Mouse (Mus musculus): Measurements from ENCODE around the gene Ubald2. TPM values are rescaled to one million over a fixed set of nuclear protein-coding genes. Genes with fewer than 3 reads are reported as not detected.
"Not testable (repeated sequence)": the region's sequence is repeated elsewhere in the genome, so short reads cannot be mapped to it uniquely, and the experiment has no call there.

The Ubald2 gene
- polyA plus RNA-seq, 1 experiment from 2014 or later = 39.6 TPM

DNA sequence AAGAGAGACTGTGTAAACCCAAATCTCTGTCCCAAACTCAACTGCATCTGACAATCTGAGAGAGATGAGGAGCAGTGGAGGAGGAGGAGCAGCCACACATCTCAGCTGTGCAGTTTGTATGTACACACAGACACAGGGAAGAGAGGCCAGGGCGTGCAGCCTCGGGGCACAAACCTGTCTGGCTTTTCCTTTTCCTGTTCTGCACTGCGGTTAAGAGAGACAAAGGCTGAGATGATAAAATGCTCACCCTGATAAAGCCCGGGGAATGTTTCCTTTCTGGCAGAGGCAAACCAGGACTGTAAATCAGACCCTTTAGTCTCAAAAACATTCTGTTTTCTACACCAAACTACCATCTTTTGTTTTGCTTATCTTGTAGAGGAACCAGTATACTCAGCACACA lies 33.3 kb upstream of the Ubald2 start:
- H3K9me3 ChIP-seq (replicated peaks) = no peaks in the 10 kb centered on the region
- H3K4me3 ChIP-seq (replicated peaks) = no peak overlapping the region
- 30% methylated on average over 4 of the region's 4 CpGs for WGBS
- no peaks in the 10 kb centered on the region for H3K4me1 ChIP-seq
- no peaks in the 10 kb centered on the region for H3K27me3 ChIP-seq
- ATAC-seq (ENCODE audit: insufficient number of reproducible peaks, low FRiP score, low TSS enrichment, low read depth) = no peak
- peaks cover 16% of the 10 kb centered on the region; the same call in 1 of the 2 replicates for H3K36me3 ChIP-seq
- no peak overlapping the region for H3K4me2 ChIP-seq (replicated peaks)
- H3K27ac ChIP-seq (replicated peaks) = no peak overlapping the region
- H3K9ac ChIP-seq = no peak overlapping the region

DNA sequence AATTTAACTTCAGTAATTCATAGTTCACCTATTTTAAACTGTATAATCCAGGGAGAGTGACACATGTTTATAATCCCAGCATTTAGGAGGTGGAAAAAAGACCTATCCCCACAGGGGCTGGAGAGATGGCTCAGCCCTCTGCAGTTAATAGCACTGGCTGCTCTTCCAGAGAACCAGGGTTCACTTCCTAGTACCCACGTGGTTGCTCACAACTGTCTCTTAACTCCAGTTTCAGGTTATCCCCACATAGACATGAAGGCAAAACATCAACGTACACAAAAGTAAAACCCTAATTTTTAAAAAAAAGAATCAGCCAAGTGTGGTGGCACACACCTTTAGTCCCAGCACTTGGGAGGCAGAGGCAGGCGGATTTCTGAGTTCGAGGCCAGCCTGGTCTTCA lies 28.3 kb upstream of the Ubald2 start:
- no peak overlapping the region for H3K4me3 ChIP-seq (replicated peaks)
- 87% methylated on average over 4 of the region's 4 CpGs for WGBS
- 0 out of 2 replicates have a peak, but pooled peaks cover 12% of the 10 kb centered on the region for H3K36me3 ChIP-seq
- no peaks in the 10 kb centered on the region for H3K4me1 ChIP-seq
- ATAC-seq (ENCODE audit: insufficient number of reproducible peaks, low FRiP score, low TSS enrichment, low read depth) = no peak
- no peaks in the 10 kb centered on the region for H3K9me3 ChIP-seq (replicated peaks)
- no peak overlapping the region for H3K4me2 ChIP-seq (replicated peaks)
- no peaks in the 10 kb centered on the region for H3K27me3 ChIP-seq
- H3K9ac ChIP-seq = no peak overlapping the region
- no peak overlapping the region for H3K27ac ChIP-seq (replicated peaks)

DNA sequence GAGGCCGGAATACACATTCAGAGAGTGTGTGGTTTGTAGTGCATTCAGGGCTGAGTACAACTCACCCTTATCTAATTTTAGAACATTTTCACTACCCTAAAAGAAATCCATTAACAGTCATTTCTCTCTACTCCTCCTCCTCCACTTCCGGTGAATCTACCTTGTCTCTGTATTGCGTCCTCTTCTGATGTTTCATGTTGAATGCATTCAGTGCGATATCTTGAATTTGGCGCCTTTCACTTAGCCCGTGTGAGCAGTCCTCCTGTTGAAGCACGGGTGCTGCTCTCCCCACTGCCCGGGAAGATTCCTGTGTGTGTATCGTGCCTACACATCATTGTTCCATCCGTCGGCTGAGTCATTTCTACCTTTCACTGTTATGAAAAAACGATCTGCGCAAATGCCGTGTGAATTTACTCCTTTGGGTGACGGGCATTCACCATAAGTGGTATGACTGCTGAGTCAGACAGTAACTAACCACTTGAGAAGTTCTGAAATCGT lies 27.6 kb upstream of the Ubald2 start:
- H3K9ac ChIP-seq = no peak overlapping the region
- H3K27ac ChIP-seq (replicated peaks) = no peak overlapping the region
- no peak for ATAC-seq (ENCODE audit: insufficient number of reproducible peaks, low FRiP score, low TSS enrichment, low read depth)
- no peaks in the 10 kb centered on the region for H3K9me3 ChIP-seq (replicated peaks)
- H3K4me2 ChIP-seq (replicated peaks) = no peak overlapping the region
- 0 out of 2 replicates have a peak, but pooled peaks cover 12% of the 10 kb centered on the region for H3K36me3 ChIP-seq
- 92% methylated on average over 16 of the region's 16 CpGs for WGBS
- H3K4me1 ChIP-seq = no peaks in the 10 kb centered on the region
- no peak overlapping the region for H3K4me3 ChIP-seq (replicated peaks)
- H3K27me3 ChIP-seq = no peaks in the 10 kb centered on the region

DNA sequence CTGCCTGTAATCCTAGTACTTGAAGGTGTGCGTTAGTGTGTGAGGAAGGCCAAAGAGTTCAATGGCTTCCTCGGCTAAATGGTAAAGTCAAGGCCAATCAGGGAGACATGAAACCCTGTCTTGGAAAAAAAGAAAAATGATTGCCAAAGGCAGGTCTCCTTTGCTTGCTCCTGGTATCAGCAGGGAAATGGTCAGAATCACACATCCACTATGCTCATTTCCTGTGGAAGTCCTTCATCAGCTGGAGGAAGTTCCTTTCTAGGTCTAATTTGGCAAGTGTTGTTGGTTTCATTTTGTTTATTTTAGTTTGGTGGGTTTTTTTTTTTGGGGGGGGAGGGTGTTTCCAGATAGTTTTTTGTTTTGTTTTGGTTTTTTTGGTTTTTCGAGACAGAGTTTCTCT lies 24.9 kb upstream of the Ubald2 start:
- Histone ChIP-seq H3K36me3 (0 out of 2 replicates have a peak, but pooled peaks cover 4% of the 10 kb centered on the region), H3K27ac (replicated peaks) (no peak overlapping the region), H3K27me3 (0 out of 2 replicates have a peak, but pooled peaks cover 2% of the 10 kb centered on the region), H3K4me3 (replicated peaks) (no peak overlapping the region), H3K9ac (no peak overlapping the region), H3K9me3 (replicated peaks) (no peaks in the 10 kb centered on the region), H3K4me1 (peaks cover 16% of the 10 kb centered on the region), H3K4me2 (replicated peaks) (no peak overlapping the region)
- no peak for ATAC-seq (ENCODE audit: insufficient number of reproducible peaks, low FRiP score, low TSS enrichment, low read depth)
- WGBS = 82% methylated on average over 3 of the region's 3 CpGs

DNA sequence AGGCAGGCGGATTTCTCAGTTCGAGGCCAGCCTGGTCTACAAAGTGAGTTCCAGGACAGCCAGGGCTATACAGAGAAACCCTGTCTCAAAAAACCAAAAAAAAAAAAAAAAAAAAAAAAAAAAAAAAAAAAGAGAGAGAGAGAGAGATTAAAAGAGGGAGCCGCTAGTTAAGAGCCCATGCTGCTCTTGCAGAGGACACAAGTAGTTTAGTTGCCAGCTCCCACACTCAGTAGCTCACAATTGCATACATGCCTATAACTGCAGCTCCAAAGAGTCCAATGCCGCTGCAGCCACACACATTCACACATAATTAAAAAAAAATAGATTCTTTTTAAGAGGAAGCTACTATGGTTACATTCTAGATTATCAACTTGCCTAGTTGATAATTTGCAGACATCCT lies 23.5 kb upstream of the Ubald2 start:
- H3K4me3 ChIP-seq (replicated peaks); H3K9me3 ChIP-seq (replicated peaks); ATAC-seq (ENCODE audit: insufficient number of reproducible peaks, low FRiP score, low TSS enrichment, low read depth); H3K36me3 ChIP-seq; H3K4me2 ChIP-seq (replicated peaks); H3K27ac ChIP-seq (replicated peaks); H3K27me3 ChIP-seq; H3K9ac ChIP-seq: not testable (repeated sequence)
- WGBS = 97% methylated on average over 4 of the region's 4 CpGs
- peaks cover 16% of the 10 kb centered on the region for H3K4me1 ChIP-seq

DNA sequence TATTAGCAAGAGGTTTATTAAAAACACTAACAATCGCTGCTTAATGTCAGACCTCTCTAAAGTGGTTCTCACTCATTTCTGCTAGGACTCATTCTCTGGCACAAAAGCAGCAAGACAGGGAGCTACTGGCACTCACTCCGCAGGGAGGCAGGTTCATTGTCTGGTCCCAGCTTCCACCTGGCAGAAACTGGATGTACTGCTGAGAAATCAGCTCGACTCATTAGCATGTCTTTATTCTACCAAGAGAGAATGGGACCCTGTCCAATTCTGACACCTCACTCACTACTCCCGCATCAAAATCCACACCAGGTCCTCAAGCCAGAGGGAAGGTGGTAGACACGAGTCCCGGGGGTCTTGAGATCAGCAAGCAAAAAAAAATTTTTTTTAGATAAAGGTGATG lies 22.3 kb upstream of the Ubald2 start:
- Histone ChIP-seq H3K9me3 (replicated peaks) (no peaks in the 10 kb centered on the region), H3K4me3 (replicated peaks) (peak overlapping the region; percentile 70), H3K27me3 (0 out of 2 replicates have a peak, but pooled peaks cover 2% of the 10 kb centered on the region), H3K4me1 (peaks cover 21% of the 10 kb centered on the region), H3K4me2 (replicated peaks) (peak overlapping the region; percentile 95), H3K27ac (replicated peaks) (no peak overlapping the region), H3K9ac (no peak overlapping the region), H3K36me3 (no peaks in the 10 kb centered on the region)
- 25% methylated on average over 6 of the region's 6 CpGs for WGBS
- no peak for ATAC-seq (ENCODE audit: insufficient number of reproducible peaks, low FRiP score, low TSS enrichment, low read depth)

DNA sequence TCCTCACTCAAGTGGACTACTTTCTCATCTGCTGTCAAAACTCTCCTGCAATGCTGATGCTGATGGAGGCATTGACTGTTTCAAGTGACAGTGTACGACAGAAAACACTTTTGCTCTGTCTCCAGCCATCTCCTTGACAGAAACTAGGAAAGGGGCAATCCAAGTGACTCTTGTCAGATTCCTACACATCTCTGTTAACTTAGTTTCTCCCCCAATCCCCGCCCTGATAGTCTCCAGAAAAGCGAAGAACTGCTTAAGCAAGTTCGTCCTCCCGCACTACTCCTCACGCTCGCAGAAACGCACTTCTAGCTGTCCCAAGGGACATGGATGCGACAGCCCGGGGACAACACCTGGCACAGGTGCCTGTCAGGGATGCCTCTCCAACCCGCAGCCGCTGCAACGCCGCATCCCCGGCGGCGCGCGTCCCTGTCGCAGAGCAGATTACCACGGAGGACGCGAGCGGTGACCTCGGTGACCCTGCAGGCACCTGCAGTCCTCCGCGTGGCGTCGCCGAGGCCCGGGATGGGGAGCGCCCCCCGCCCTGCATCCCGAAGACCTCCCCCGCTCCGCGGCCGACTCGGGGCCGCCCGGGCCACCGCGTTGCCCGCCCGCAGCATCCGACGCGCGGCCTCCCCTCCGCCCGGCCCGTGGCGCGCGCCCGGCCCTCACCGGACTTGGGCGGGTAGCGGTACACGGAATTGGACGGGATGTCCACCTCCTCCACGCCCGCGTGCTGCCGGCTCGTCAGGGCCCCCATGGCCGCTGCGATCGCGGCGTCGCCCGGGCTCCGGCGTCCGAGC lies 21.7 kb upstream of the Ubald2 start:
- Histone ChIP-seq H3K27ac (replicated peaks) (0 out of 2 replicates have a peak overlapping the region, but pooled peaks have one; percentile 77), H3K4me1 (peaks cover 21% of the 10 kb centered on the region), H3K27me3 (0 out of 2 replicates have a peak, but pooled peaks cover 2% of the 10 kb centered on the region), H3K9ac (peak overlapping the region; percentile 72), H3K4me3 (replicated peaks) (peak overlapping the region; percentile 70), H3K4me2 (replicated peaks) (peak overlapping the region; percentile 95), H3K9me3 (replicated peaks) (no peaks in the 10 kb centered on the region), H3K36me3 (no peaks in the 10 kb centered on the region)
- peak; percentile 11; the same call in 1 of the 2 replicates for ATAC-seq (ENCODE audit: insufficient number of reproducible peaks, low FRiP score, low TSS enrichment, low read depth)
- WGBS = under 1% methylated on average over 69 of the region's 76 CpGs

DNA sequence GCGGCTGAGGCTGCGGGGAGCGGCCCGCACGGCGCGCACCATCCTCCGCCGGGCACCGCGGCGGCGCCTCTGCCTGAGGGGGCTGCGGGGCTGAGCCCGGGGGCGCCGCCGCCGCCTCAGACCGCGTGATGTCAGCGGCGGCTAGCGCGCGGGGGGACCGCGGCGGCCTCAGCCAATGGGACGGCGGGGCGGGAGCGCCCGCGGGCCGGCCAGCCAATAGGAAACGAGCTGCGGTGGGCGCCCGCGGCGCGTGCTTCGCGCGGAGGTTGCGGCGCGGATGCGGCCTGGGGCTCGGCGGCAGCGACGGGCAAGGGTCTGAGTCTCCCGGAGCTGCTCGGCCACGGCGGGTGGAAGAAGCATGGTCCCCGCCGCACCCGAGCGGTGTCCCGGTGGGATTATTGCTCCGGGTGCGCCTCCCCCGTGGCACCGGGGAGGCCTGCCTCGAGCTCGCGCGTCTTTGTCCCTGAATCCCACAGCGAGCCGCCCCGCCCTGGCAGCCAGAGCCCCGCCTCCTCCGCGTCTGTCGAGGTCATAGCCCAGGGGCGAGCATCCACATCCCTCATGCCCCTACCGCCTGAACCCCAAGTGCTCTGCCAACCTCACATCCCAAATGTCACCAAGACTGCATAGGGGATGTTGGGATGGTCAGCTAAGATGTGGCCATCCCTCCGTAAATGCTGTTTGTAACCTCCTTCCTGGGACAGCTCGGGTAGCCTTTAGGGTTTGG lies 20.8 kb upstream of the Ubald2 start, which contains the start of gene Rnf157:
Gene Rnf157, minus strand, starts transcription at position 129 of the 727 bp plus-strand sequence.
- H3K27me3 ChIP-seq = 0 out of 2 replicates have a peak, but pooled peaks cover 2% of the 10 kb centered on the region
- H3K9me3 ChIP-seq (replicated peaks) = no peaks in the 10 kb centered on the region
- peak within 1 kb of the TSS; percentile 72 for H3K9ac ChIP-seq
- peaks cover 29% of the 10 kb centered on the region for H3K4me1 ChIP-seq
- WGBS = 2% methylated on average over 68 of the region's 82 CpGs
- ATAC-seq (ENCODE audit: insufficient number of reproducible peaks, low FRiP score, low TSS enrichment, low read depth) = peak; percentile 91
- peak within 1 kb of the TSS; percentile 77 for H3K27ac ChIP-seq (replicated peaks)
- H3K4me3 ChIP-seq (replicated peaks) = peak within 1 kb of the TSS; percentile 70
- no peaks in the 10 kb centered on the region for H3K36me3 ChIP-seq
- peak within 1 kb of the TSS; percentile 95 for H3K4me2 ChIP-seq (replicated peaks)

DNA sequence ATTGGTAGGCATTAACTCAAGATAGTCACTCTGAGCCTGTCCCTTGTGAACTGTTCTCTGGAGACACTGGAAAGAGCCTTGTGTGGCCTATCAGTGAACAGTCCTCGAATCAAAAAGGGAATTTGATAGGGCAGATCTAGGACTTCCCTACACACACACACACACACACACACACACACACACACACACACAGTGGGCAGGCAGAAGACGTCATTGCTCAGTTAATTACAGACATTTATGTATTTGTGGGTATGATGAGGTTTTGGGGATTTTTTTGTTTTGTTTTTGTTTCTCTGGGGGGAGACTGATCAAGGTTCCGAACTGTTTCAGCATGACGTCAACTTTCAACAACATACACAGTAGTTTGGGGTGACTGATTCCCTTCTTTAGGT lies 20.3 kb upstream of the Ubald2 start:
- Histone ChIP-seq H3K4me1 (peaks cover 35% of the 10 kb centered on the region), H3K27me3 (0 out of 2 replicates have a peak, but pooled peaks cover 2% of the 10 kb centered on the region), H3K27ac (replicated peaks) (peak overlapping the region; percentile 77; the same call in 1 of the 2 replicates), H3K4me3 (replicated peaks) (peak overlapping the region; percentile 70), H3K4me2 (replicated peaks) (peak overlapping the region; percentile 95), H3K36me3 (no peaks in the 10 kb centered on the region), H3K9ac (peak overlapping the region; percentile 37; the same call in 1 of the 2 replicates), H3K9me3 (replicated peaks) (no peaks in the 10 kb centered on the region)
- 49% methylated on average over 4 of the region's 4 CpGs for WGBS
- peak; percentile 32; the same call in 1 of the 2 replicates for ATAC-seq (ENCODE audit: insufficient number of reproducible peaks, low FRiP score, low TSS enrichment, low read depth)

DNA sequence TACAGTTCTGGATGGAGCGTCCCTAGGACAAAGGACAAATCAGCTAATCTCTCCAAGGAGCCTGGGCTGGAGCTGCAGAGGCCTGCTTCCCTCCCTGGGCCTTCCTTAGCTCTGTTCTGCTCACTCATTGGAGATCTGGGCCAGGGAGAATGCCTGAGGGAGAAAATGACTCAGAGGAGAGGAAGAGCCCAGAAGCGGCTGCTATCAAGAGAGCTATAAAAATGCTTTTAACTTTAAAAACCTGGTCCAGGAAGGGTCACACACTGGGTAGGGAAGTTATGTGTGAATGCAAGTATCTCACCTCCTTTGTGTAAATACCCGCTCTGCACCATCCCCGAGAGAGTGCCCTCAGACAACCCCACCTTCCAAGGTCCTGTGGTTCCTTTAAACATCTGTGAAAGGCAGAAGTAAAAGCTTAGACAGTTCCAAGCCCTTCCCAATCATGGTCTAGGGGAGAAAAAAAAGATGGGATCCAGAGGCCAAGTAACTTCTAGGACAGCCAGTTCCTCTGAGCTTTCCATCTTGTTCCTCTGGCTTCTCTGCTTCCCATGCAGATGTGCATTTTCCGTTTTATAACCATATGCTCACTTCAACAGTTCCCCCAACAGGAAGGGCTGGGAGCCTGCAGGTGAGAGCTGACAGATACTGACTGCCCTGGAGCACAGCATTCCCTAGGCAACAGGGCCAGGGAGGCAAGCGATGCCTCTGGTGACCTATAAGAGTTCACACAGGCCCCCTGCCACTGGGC lies 17.5 kb upstream of the Ubald2 start:
- Histone ChIP-seq H3K27me3 (0 out of 2 replicates have a peak, but pooled peaks cover 2% of the 10 kb centered on the region), H3K4me2 (replicated peaks) (no peak overlapping the region), H3K27ac (replicated peaks) (peak overlapping the region; percentile 48; the same call in 1 of the 2 replicates), H3K9ac (no peak overlapping the region), H3K36me3 (no peaks in the 10 kb centered on the region), H3K4me1 (peaks cover 39% of the 10 kb centered on the region), H3K4me3 (replicated peaks) (no peak overlapping the region), H3K9me3 (replicated peaks) (no peaks in the 10 kb centered on the region)
- 63% methylated on average over 6 of the region's 6 CpGs for WGBS
- ATAC-seq (ENCODE audit: insufficient number of reproducible peaks, low FRiP score, low TSS enrichment, low read depth) = no peak
